Mouse (Mus musculus): ENCODE data around the gene Ildr1. TPM values are rescaled to one million over a fixed set of nuclear protein-coding genes. Genes with fewer than 3 reads are reported as not detected.

Gene Ildr1
- polyA plus RNA-seq, 1 experiment from 2014 or later = 8.3 TPM

- no peak for ATAC-seq (ENCODE audit: insufficient read depth, low FRiP score)
- Histone ChIP-seq H3K9ac (ENCODE audit: low read length) (no peak overlapping the region), H3K4me3 (replicated peaks; ENCODE audit: low read length) (no peak overlapping the region), H3K27me3 (ENCODE audit: control insufficient read depth, insufficient read depth, low read length) (no peaks in the 10 kb centered on the region), H3K4me1 (ENCODE audit: control insufficient read depth, insufficient read depth, low read length) (no peaks in the 10 kb centered on the region), H3K4me2 (ENCODE audit: low read depth, low read length) (no peak overlapping the region), H3K36me3 (ENCODE audit: control insufficient read depth, insufficient read depth, low read length) (no peaks in the 10 kb centered on the region), H3K27ac (ENCODE audit: low read length) (no peak overlapping the region), H3K9me3 (replicated peaks; ENCODE audit: control insufficient read depth, low read length) (no peaks in the 10 kb centered on the region)
- WGBS = 90% methylated on average over 3 of the region's 3 CpGs
Observed at GRCm38 (mm10) chr16:36771703-36772102, 77.9 kb downstream of the Ildr1 start.

- no peaks in the 10 kb centered on the region for H3K9me3 ChIP-seq (replicated peaks; ENCODE audit: control insufficient read depth, low read length)
- H3K9ac ChIP-seq (ENCODE audit: low read length) = no peak overlapping the region
- no peaks in the 10 kb centered on the region for H3K36me3 ChIP-seq (ENCODE audit: control insufficient read depth, insufficient read depth, low read length)
- H3K4me3 ChIP-seq (replicated peaks; ENCODE audit: low read length) = no peak overlapping the region
- H3K27ac ChIP-seq (ENCODE audit: low read length) = no peak overlapping the region
- 75% methylated on average over 5 of the region's 5 CpGs for WGBS
- H3K4me1 ChIP-seq (ENCODE audit: control insufficient read depth, insufficient read depth, low read length) = no peaks in the 10 kb centered on the region
- no peaks in the 10 kb centered on the region for H3K27me3 ChIP-seq (ENCODE audit: control insufficient read depth, insufficient read depth, low read length)
- no peak overlapping the region for H3K4me2 ChIP-seq (ENCODE audit: low read depth, low read length)
- ATAC-seq (ENCODE audit: insufficient read depth, low FRiP score) = no peak
Observed at GRCm38 (mm10) chr16:36772996-36773395, 79.2 kb downstream of the Ildr1 start.

GRCm38 (mm10) chr16:36775658-36776057 lies 81.9 kb downstream of the Ildr1 start:
- Histone ChIP-seq H3K9ac (ENCODE audit: low read length) (no peak overlapping the region), H3K36me3 (ENCODE audit: control insufficient read depth, insufficient read depth, low read length) (no peaks in the 10 kb centered on the region), H3K4me3 (replicated peaks; ENCODE audit: low read length) (no peak overlapping the region), H3K27me3 (ENCODE audit: control insufficient read depth, insufficient read depth, low read length) (no peaks in the 10 kb centered on the region), H3K4me1 (ENCODE audit: control insufficient read depth, insufficient read depth, low read length) (no peaks in the 10 kb centered on the region), H3K27ac (ENCODE audit: low read length) (no peak overlapping the region), H3K4me2 (ENCODE audit: low read depth, low read length) (no peak overlapping the region), H3K9me3 (replicated peaks; ENCODE audit: control insufficient read depth, low read length) (no peaks in the 10 kb centered on the region)
- WGBS = 55% methylated on average over 6 of the region's 6 CpGs
- no peak; the same call in 1 of the 2 replicates for ATAC-seq (ENCODE audit: insufficient read depth, low FRiP score)

Other genes starting within 250 kb of the Ildr1 start
- gene Stfa3, start 238.6 kb upstream of the Ildr1 start, polyA plus RNA-seq (2015; fragmentation: Nextera tagmentation; extraction: Ambion mirVana) = 17.3 and 27.0 TPM in 2 replicates
- 0.05 TPM in 2 replicates for gene Casr, start 131.8 kb upstream of the Ildr1 start, polyA plus RNA-seq (2015; fragmentation: Nextera tagmentation; extraction: Ambion mirVana)
- gene Cd86, start 27.9 kb upstream of the Ildr1 start, polyA plus RNA-seq (2015; fragmentation: Nextera tagmentation; extraction: Ambion mirVana) = 3.3 and 4.3 TPM in 2 replicates
- gene Slc15a2, start 91.0 kb downstream of the Ildr1 start, polyA plus RNA-seq (2015; fragmentation: Nextera tagmentation; extraction: Ambion mirVana) = 4.0 and 4.7 TPM in 2 replicates
- 24.6 and 24.8 TPM in 2 replicates for gene Iqcb1, start 134.4 kb downstream of the Ildr1 start, polyA plus RNA-seq (2015; fragmentation: Nextera tagmentation; extraction: Ambion mirVana)
- gene Eaf2, start 181.0 kb downstream of the Ildr1 start, polyA plus RNA-seq (2015; fragmentation: Nextera tagmentation; extraction: Ambion mirVana) = 4.7 and 6.2 TPM in 2 replicates
- gene Golgb1, start 181.2 kb downstream of the Ildr1 start, polyA plus RNA-seq (2015; fragmentation: Nextera tagmentation; extraction: Ambion mirVana) = 97.0 and 106 TPM in 2 replicates
- 9.0 and 10.9 TPM in 2 replicates for gene Hcls1, start 241.0 kb downstream of the Ildr1 start, polyA plus RNA-seq (2015; fragmentation: Nextera tagmentation; extraction: Ambion mirVana)

Measured in stomach, embryonic 16.5 days (tissue).